20 mouse cellular contexts compared by ENCODE assay signal in the genomic region with DNA sequence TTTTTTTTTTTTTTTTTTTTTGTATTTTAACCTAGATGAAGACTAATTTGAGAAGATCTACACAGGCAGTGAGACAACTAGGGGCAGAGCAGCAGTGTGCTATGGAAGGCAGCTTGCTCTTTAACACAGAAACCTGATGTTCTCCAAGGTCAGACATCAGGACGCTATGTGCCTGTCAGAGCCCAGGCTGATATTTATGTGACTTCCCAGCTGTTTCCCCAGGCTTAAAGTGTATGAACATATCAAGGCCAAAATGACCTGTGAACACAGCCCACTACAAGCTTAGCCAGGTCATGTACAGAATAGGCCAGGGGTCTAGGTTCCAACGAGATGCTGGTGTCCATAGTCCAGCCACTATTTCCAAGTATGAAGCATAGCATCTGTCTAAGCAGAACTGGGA.
A peak's percentile ranks its signal among the peaks of the same experiment; 100 is the strongest.
DNase-seq lines count a peak whose midpoint lies in the region; ATAC-seq and TF ChIP-seq lines count a peak whose summit lies in the region.
"Had no signal": no experiment of that assay in that cellular context is flagged by ENCODE, and none has a peak within 500 bp of the region (broad histone marks: within the 10 kb centered on the region; RNA-seq: fewer than 3 reads in every experiment).

No protein-coding gene starts in this region.

- H3K4me2 ChIP-seq in heart, embryonic 11.5 days, result no peak overlapping the region
- H3K4me2 ChIP-seq in lung, postnatal 0 days (replicated peaks; ENCODE audit: low read depth, low read length), result no peak overlapping the region
- H3K4me2 ChIP-seq: forebrain, embryonic 13.5 days; heart, embryonic 12.5 days; hindbrain, embryonic 15.5 days had no signal

- no peak overlapping the region for H3K4me3 ChIP-seq in gastrocnemius, adult 2 months
- no peak overlapping the region for H3K4me3 ChIP-seq in heart, adult 2 months
- no peak overlapping the region for H3K4me3 ChIP-seq in heart, embryonic 11.5 days (ENCODE audit: low read depth, low read length)
- H3K4me3 ChIP-seq in lung, postnatal 0 days (ENCODE audit: low read depth, low read length), result no peak overlapping the region
- H3K4me3 ChIP-seq: embryonic facial prominence, embryonic 10.5 days; forebrain, embryonic 13.5 days; heart, embryonic 12.5 days; hindbrain, embryonic 15.5 days had no signal

- 0 out of 2 replicates have a peak, but pooled peaks have one; percentile 47 for TF ChIP-seq EP300 in heart, adult 2 months (IDR thresholded peaks at IDR 0.05; ENCODE audit: insufficient read depth, low read depth, low read length)
- no peak for TF ChIP-seq EP300 in lung, postnatal 0 days (IDR thresholded peaks at IDR 0.05)

- WGBS in heart, adult 2 months, result 53% methylated on average over 2 of the region's 2 CpGs
- 74% methylated on average over 2 of the region's 2 CpGs for WGBS in heart, embryonic 11.5 days (ENCODE audit: insufficient replicate concordance)
- WGBS in lung, postnatal 0 days, result 67% methylated on average over 2 of the region's 2 CpGs

- no peak for TF ChIP-seq CTCF in gastrocnemius, adult 2 months (IDR thresholded peaks at IDR 0.05)
- no peak for TF ChIP-seq CTCF in heart, adult 2 months (IDR thresholded peaks at IDR 0.05)
- no peak for TF ChIP-seq CTCF in lung, postnatal 0 days (IDR thresholded peaks at IDR 0.05)

- intact Hi-C loops in gastrocnemius, adult 2 months (cut with DNase I), result no loop called here
- intact Hi-C loops in heart, adult 2 months (cut with DNase I), result no loop called here

- no peaks in the 10 kb centered on the region; the same call in 1 of the 2 replicates for H3K36me3 ChIP-seq in heart, adult 2 months (ENCODE audit: control insufficient read depth, insufficient read depth, low read length)
- no peaks in the 10 kb centered on the region for H3K36me3 ChIP-seq in heart, embryonic 11.5 days (ENCODE audit: control insufficient read depth, insufficient read depth, low read length)
- no peaks in the 10 kb centered on the region for H3K36me3 ChIP-seq in lung, postnatal 0 days (ENCODE audit: insufficient read depth, low read length)
- H3K36me3 ChIP-seq: embryonic facial prominence, embryonic 10.5 days; heart, embryonic 12.5 days; hindbrain, embryonic 15.5 days had no signal

- H3K27ac ChIP-seq in gastrocnemius, adult 2 months, result peak overlapping the region; percentile 72
- no peak overlapping the region for H3K27ac ChIP-seq in heart, adult 2 months
- H3K27ac ChIP-seq in heart, embryonic 11.5 days (ENCODE audit: low read depth, low read length), result no peak overlapping the region
- no peak overlapping the region for H3K27ac ChIP-seq in lung, postnatal 0 days (ENCODE audit: low read length)
- H3K27ac ChIP-seq: embryonic facial prominence, embryonic 10.5 days; forebrain, embryonic 13.5 days; hindbrain, embryonic 15.5 days had no signal

- H3K9ac ChIP-seq in heart, adult 2 months (ENCODE audit: low read depth, low read length), result no peak overlapping the region
- no peak overlapping the region for H3K9ac ChIP-seq in heart, embryonic 11.5 days (ENCODE audit: low read depth, low read length)
- H3K9ac ChIP-seq in lung, postnatal 0 days (replicated peaks; ENCODE audit: low read depth), result no peak overlapping the region
- H3K9ac ChIP-seq: forebrain, embryonic 13.5 days; forebrain, postnatal 0 days; heart, embryonic 12.5 days; hindbrain, embryonic 15.5 days had no signal

- ATAC-seq in heart, embryonic 11.5 days (replicated peaks; ENCODE audit: insufficient number of reproducible peaks, low FRiP score, low TSS enrichment), result no peak
- no peak; the same call in 1 of the 2 replicates for ATAC-seq in lung, postnatal 0 days
- ATAC-seq: activated CD4-positive, CD25-positive, alpha-beta regulatory T cell, adult 4 months; forebrain, embryonic 13.5 days; forebrain, postnatal 0 days; intestine, embryonic 16.5 days; Patski had no signal

- no peaks in the 10 kb centered on the region for H3K27me3 ChIP-seq in heart, adult 2 months (ENCODE audit: control insufficient read depth, insufficient read depth, low read length)
- no peaks in the 10 kb centered on the region for H3K27me3 ChIP-seq in heart, embryonic 11.5 days (ENCODE audit: control insufficient read depth, insufficient read depth, low read length)
- no peaks in the 10 kb centered on the region for H3K27me3 ChIP-seq in lung, postnatal 0 days (replicated peaks; ENCODE audit: insufficient read depth, low read length)
- H3K27me3 ChIP-seq: CH12.LX; forebrain, embryonic 13.5 days; heart, embryonic 12.5 days; hindbrain, embryonic 15.5 days; Patski had no signal

- H3K9me3 ChIP-seq in heart, embryonic 11.5 days (replicated peaks; ENCODE audit: control insufficient read depth, low read length), result no peaks in the 10 kb centered on the region
- H3K9me3 ChIP-seq in lung, postnatal 0 days (ENCODE audit: low read length), result no peaks in the 10 kb centered on the region
- H3K9me3 ChIP-seq: embryonic facial prominence, embryonic 10.5 days; forebrain, embryonic 13.5 days; heart, embryonic 12.5 days; hindbrain, embryonic 15.5 days had no signal

- H3K4me1 ChIP-seq in heart, adult 2 months (ENCODE audit: control insufficient read depth, insufficient read depth, low read length), result peaks cover 12% of the 10 kb centered on the region
- 0 out of 2 replicates have a peak, but pooled peaks cover 16% of the 10 kb centered on the region for H3K4me1 ChIP-seq in heart, embryonic 11.5 days (ENCODE audit: control insufficient read depth, insufficient read depth, low read length)
- peaks cover 5% of the 10 kb centered on the region; the same call in 1 of the 2 replicates for H3K4me1 ChIP-seq in lung, postnatal 0 days (ENCODE audit: insufficient read depth, low read depth, low read length)

- peak; percentile 30 for DNase-seq in gastrocnemius, adult 2 months
- no peak for DNase-seq in gastrocnemius, adult 8-10 months (ENCODE audit: low spot score in 2 of 2)
- peak in 1 of 2 experiments; percentile 11 for DNase-seq in heart, adult 2 months
- DNase-seq in lung, postnatal 0 days (ENCODE audit: low spot score), result peak; percentile 16
- no peak for DNase-seq in lung, adult 18-20 months
- DNase-seq in testis, postnatal 14 days (ENCODE audit: low spot score), result peak; percentile 34
- DNase-seq: adrenal gland, adult 2 months; cerebellum, adult 2 months; cerebellum, postnatal 10 days; forebrain, postnatal 0 days; gastrocnemius, postnatal 14 days had no signal

- no peak for TF ChIP-seq POLR2A in heart, adult 2 months (IDR thresholded peaks at IDR 0.05; ENCODE audit: insufficient read depth, low read depth, low read length)

- H3K79me2 ChIP-seq in heart, adult 2 months (replicated peaks; ENCODE audit: control insufficient read depth, insufficient read depth, low read length), result no peaks in the 10 kb centered on the region

Comparison
In these comparisons a context has a peak if more than half of its experiments do, and no peak if none do; other contexts are left out.
1. DNase-seq: peak in gastrocnemius, adult 2 months (single experiment), lung, postnatal 0 days (single experiment) and testis, postnatal 14 days (single experiment); none in gastrocnemius, adult 8-10 months (0 of 2) and lung, adult 18-20 months (0 of 2).